Mouse (Mus musculus): ENCODE measurements around the gene Arfgef2. TPM values are rescaled to one million over a fixed set of nuclear protein-coding genes. Genes with fewer than 3 reads are reported as not detected.
A peak's percentile ranks its signal among the peaks of the same experiment; 100 is the strongest.

The Arfgef2 gene
- 8.4 TPM for polyA plus RNA-seq (2012; fragmentation: generic; extraction: Trizol)

GRCm38 (mm10) chr2:166805250-166806172 is at the start of gene Arfgef2:
Gene Arfgef2, plus strand, starts transcription at chr2:166805588.
- H3K4me2 ChIP-seq (ENCODE audit: low read depth): peak within 1 kb of the TSS; percentile 68
- H3ac ChIP-seq (ENCODE audit: control insufficient read depth, insufficient read length): peak within 1 kb of the TSS; percentile 64
- peak within 1 kb of the TSS; percentile 75 for H3K4me3 ChIP-seq
- TF ChIP-seq USF1 (IDR thresholded peaks at IDR 0.05; ENCODE audit: low read depth) (peak; percentile 90), CEBPB (IDR thresholded peaks at IDR 0.05; ENCODE audit: insufficient read depth, poor library complexity, severe bottlenecking) (no peak), SRF (IDR thresholded peaks at IDR 0.05; ENCODE audit: control insufficient read depth, insufficient read length, low read depth) (no peak), REST (IDR thresholded peaks at IDR 0.05; ENCODE audit: insufficient read depth, insufficient read length) (no peak), E2F4 (IDR thresholded peaks at IDR 0.05; ENCODE audit: insufficient read depth) (no peak), MAX (IDR thresholded peaks at IDR 0.05; ENCODE audit: low read depth) (no peak), POLR2A (IDR thresholded peaks at IDR 0.05; ENCODE audit: insufficient read length, low read depth) (peak; percentile 95), TCF3 (IDR thresholded peaks at IDR 0.05; ENCODE audit: insufficient read length, low read depth) (no peak), TCF12 (IDR thresholded peaks at IDR 0.05; ENCODE audit: insufficient read depth, poor library complexity, severe bottlenecking) (no peak), MYOD1 (IDR thresholded peaks at IDR 0.05; ENCODE audit: control insufficient read depth in 1 of 3, insufficient read length in 2 of 3, low read depth in 2 of 3) (peak in 2 of 3 experiments; percentile 2 to 33), POLR2AphosphoS2 (IDR thresholded peaks at IDR 0.05; ENCODE audit: insufficient read length, low read depth) (peak; percentile 88), MYOG (IDR thresholded peaks at IDR 0.05; ENCODE audit: control insufficient read depth in 1 of 3, insufficient read depth in 1 of 3, insufficient read length in 2 of 3, low read depth in 2 of 3) (peak in 1 of 3 experiments; percentile 1)
- H3K79me2 ChIP-seq (ENCODE audit: control insufficient read depth, insufficient read depth): peaks cover 40% of the 10 kb centered on the region
- no peaks in the 10 kb centered on the region for H3K36me3 ChIP-seq (ENCODE audit: control insufficient read depth, insufficient read depth)
- H3K27me3 ChIP-seq (ENCODE audit: control insufficient read depth, insufficient read depth, insufficient read length): no peaks in the 10 kb centered on the region

- Histone ChIP-seq H3K36me3 (ENCODE audit: control insufficient read depth, insufficient read depth) (no peaks in the 10 kb centered on the region), H3ac (ENCODE audit: control insufficient read depth, insufficient read length) (no peak overlapping the region)
Observed at GRCm38 (mm10) chr2:166757969-166758368, 47.4 kb upstream of the Arfgef2 start.

GRCm38 (mm10) chr2:166764051-166764450 is 41.3 kb upstream of the Arfgef2 start:
- no peaks in the 10 kb centered on the region for H3K79me2 ChIP-seq (ENCODE audit: control insufficient read depth, insufficient read depth)
- H3ac ChIP-seq (ENCODE audit: control insufficient read depth, insufficient read length): no peak overlapping the region
- TF ChIP-seq MYOD1 (IDR thresholded peaks at IDR 0.05; ENCODE audit: control insufficient read depth in 1 of 3, insufficient read length in 2 of 3, low read depth in 2 of 3) (no peak), USF1 (IDR thresholded peaks at IDR 0.05; ENCODE audit: low read depth) (no peak), REST (IDR thresholded peaks at IDR 0.05; ENCODE audit: insufficient read depth, insufficient read length) (no peak), POLR2A (IDR thresholded peaks at IDR 0.05; ENCODE audit: insufficient read length, low read depth) (no peak), MAX (IDR thresholded peaks at IDR 0.05; ENCODE audit: low read depth) (no peak), CEBPB (IDR thresholded peaks at IDR 0.05; ENCODE audit: insufficient read depth, poor library complexity, severe bottlenecking) (no peak), E2F4 (IDR thresholded peaks at IDR 0.05; ENCODE audit: insufficient read depth) (no peak), MYOG (IDR thresholded peaks at IDR 0.05; ENCODE audit: control insufficient read depth in 1 of 3, insufficient read depth in 1 of 3, insufficient read length in 2 of 3, low read depth in 2 of 3) (no peak), TCF12 (IDR thresholded peaks at IDR 0.05; ENCODE audit: insufficient read depth, poor library complexity, severe bottlenecking) (no peak), SRF (IDR thresholded peaks at IDR 0.05; ENCODE audit: control insufficient read depth, insufficient read length, low read depth) (no peak), TCF3 (IDR thresholded peaks at IDR 0.05; ENCODE audit: insufficient read length, low read depth) (no peak), POLR2AphosphoS2 (IDR thresholded peaks at IDR 0.05; ENCODE audit: insufficient read length, low read depth) (no peak)
- no peaks in the 10 kb centered on the region for H3K36me3 ChIP-seq (ENCODE audit: control insufficient read depth, insufficient read depth)
- no peak overlapping the region for H3K4me2 ChIP-seq (ENCODE audit: low read depth)
- no peak overlapping the region for H3K4me3 ChIP-seq
- H3K27me3 ChIP-seq (ENCODE audit: control insufficient read depth, insufficient read depth, insufficient read length): peaks cover 11% of the 10 kb centered on the region

More at GRCm38 (mm10) chr2:166757969-166758368, 47.4 kb upstream of the Arfgef2 start:
- Histone ChIP-seq H3K4me2 (ENCODE audit: low read depth) (no peak overlapping the region), H3K27me3 (ENCODE audit: control insufficient read depth, insufficient read depth, insufficient read length) (peaks cover 6% of the 10 kb centered on the region), H3K79me2 (ENCODE audit: control insufficient read depth, insufficient read depth) (no peaks in the 10 kb centered on the region), H3K4me3 (no peak overlapping the region)
- no peak for TF ChIP-seq E2F4 (IDR thresholded peaks at IDR 0.05; ENCODE audit: insufficient read depth)

- Histone ChIP-seq H3K36me3 (ENCODE audit: control insufficient read depth, insufficient read depth) (no peaks in the 10 kb centered on the region), H3K4me3 (no peak overlapping the region), H3K79me2 (ENCODE audit: control insufficient read depth, insufficient read depth) (no peaks in the 10 kb centered on the region), H3K27me3 (ENCODE audit: control insufficient read depth, insufficient read depth, insufficient read length) (peaks cover 11% of the 10 kb centered on the region), H3K4me2 (ENCODE audit: low read depth) (no peak overlapping the region), H3ac (ENCODE audit: control insufficient read depth, insufficient read length) (no peak overlapping the region)
- TF ChIP-seq TCF12 (IDR thresholded peaks at IDR 0.05; ENCODE audit: insufficient read depth, poor library complexity, severe bottlenecking): no peak
- no peak for TF ChIP-seq MAX (IDR thresholded peaks at IDR 0.05; ENCODE audit: low read depth)
- no peak for TF ChIP-seq MYOG (IDR thresholded peaks at IDR 0.05; ENCODE audit: control insufficient read depth in 1 of 3, insufficient read depth in 1 of 3, insufficient read length in 2 of 3, low read depth in 2 of 3)
- TF ChIP-seq TCF3 (IDR thresholded peaks at IDR 0.05; ENCODE audit: insufficient read length, low read depth): no peak
- TF ChIP-seq E2F4 (IDR thresholded peaks at IDR 0.05; ENCODE audit: insufficient read depth): no peak
- no peak for TF ChIP-seq POLR2AphosphoS2 (IDR thresholded peaks at IDR 0.05; ENCODE audit: insufficient read length, low read depth)
- no peak for TF ChIP-seq USF1 (IDR thresholded peaks at IDR 0.05; ENCODE audit: low read depth)
- no peak for TF ChIP-seq SRF (IDR thresholded peaks at IDR 0.05; ENCODE audit: control insufficient read depth, insufficient read length, low read depth)
- no peak for TF ChIP-seq REST (IDR thresholded peaks at IDR 0.05; ENCODE audit: insufficient read depth, insufficient read length)
- TF ChIP-seq CEBPB (IDR thresholded peaks at IDR 0.05; ENCODE audit: insufficient read depth, poor library complexity, severe bottlenecking): no peak
- TF ChIP-seq POLR2A (IDR thresholded peaks at IDR 0.05; ENCODE audit: insufficient read length, low read depth): no peak
- TF ChIP-seq MYOD1 (IDR thresholded peaks at IDR 0.05; ENCODE audit: control insufficient read depth in 1 of 3, insufficient read length in 2 of 3, low read depth in 2 of 3): no peak
Observed at GRCm38 (mm10) chr2:166767591-166767990, 37.8 kb upstream of the Arfgef2 start.

Measured in myocyte (in vitro differentiated cells).